Mouse (Mus musculus) cerebellum, adult 11 months (tissue): Measurements from ENCODE around the gene Pou2f3.
A peak's percentile ranks its signal among the peaks of the same experiment; 100 is the strongest.

Experiments used
- DNase-seq: peaks from one replicate; pipeline ENCODE4 v3.0.0; 2022

Gene Pou2f3

GRCm38 (mm10) chr9:43230886-43231285 is 20.7 kb upstream of the Pou2f3 start:
- no peak for DNase-seq

GRCm38 (mm10) chr9:43229962-43230361 is 19.8 kb upstream of the Pou2f3 start:
- DNase-seq, result no peak

GRCm38 (mm10) chr9:43229398-43229895 is 19.3 kb upstream of the Pou2f3 start:
- DNase-seq, result no peak

GRCm38 (mm10) chr9:43228745-43229144 is 18.6 kb upstream of the Pou2f3 start:
- no peak for DNase-seq

- no peak for DNase-seq
These were observed 17.5 kb upstream of the Pou2f3 start for GRCm38 (mm10) chr9:43227626-43228025.

GRCm38 (mm10) chr9:43226573-43227160 is 16.5 kb upstream of the Pou2f3 start:
- DNase-seq, result no peak

- no peak for DNase-seq
These were observed 15.3 kb upstream of the Pou2f3 start for GRCm38 (mm10) chr9:43225481-43225880.

GRCm38 (mm10) chr9:43224771-43225355 is 14.7 kb upstream of the Pou2f3 start:
- DNase-seq, result no peak

GRCm38 (mm10) chr9:43222429-43222715 is 12.2 kb upstream of the Pou2f3 start:
- no peak for DNase-seq

GRCm38 (mm10) chr9:43221643-43222428 is 11.7 kb upstream of the Pou2f3 start:
- peak; percentile 57 for DNase-seq

GRCm38 (mm10) chr9:43210771-43211450 is 742 bp upstream of the Pou2f3 start:
- DNase-seq, result peak; percentile 24

- no peak for DNase-seq
These were observed 4.2 kb downstream of the Pou2f3 start for GRCm38 (mm10) chr9:43206022-43206390.

- DNase-seq, result no peak
These were observed 4.7 kb downstream of the Pou2f3 start for GRCm38 (mm10) chr9:43205343-43206021.

- DNase-seq, result no peak
These were observed 10.0 kb downstream of the Pou2f3 start for GRCm38 (mm10) chr9:43200212-43200611.

GRCm38 (mm10) chr9:43194001-43194400 is 16.2 kb downstream of the Pou2f3 start:
- no peak for DNase-seq

GRCm38 (mm10) chr9:43191561-43191960 is 18.6 kb downstream of the Pou2f3 start:
- no peak for DNase-seq

- DNase-seq, result no peak
These were observed 21.2 kb downstream of the Pou2f3 start for GRCm38 (mm10) chr9:43189021-43189356.

GRCm38 (mm10) chr9:43188309-43189020 is 21.7 kb downstream of the Pou2f3 start:
- DNase-seq, result no peak

GRCm38 (mm10) chr9:43179614-43180013 is 30.6 kb downstream of the Pou2f3 start:
- no peak for DNase-seq

GRCm38 (mm10) chr9:43178172-43178571 is 32.0 kb downstream of the Pou2f3 start:
- DNase-seq, result no peak

- DNase-seq, result no peak
These were observed 43.1 kb downstream of the Pou2f3 start for GRCm38 (mm10) chr9:43167081-43167480.

GRCm38 (mm10) chr9:43166346-43166745 is 43.8 kb downstream of the Pou2f3 start:
- DNase-seq, result no peak

GRCm38 (mm10) chr9:43155960-43156359 is 54.2 kb downstream of the Pou2f3 start:
- no peak for DNase-seq
